Mouse (Mus musculus) adrenal gland, adult 2 months (tissue): ENCODE results near the gene Mras. TPM values are rescaled to one million over a fixed set of nuclear protein-coding genes. Genes with fewer than 3 reads are reported as not detected.

Source experiments
- DNase-seq: peaks from one replicate; pipeline ENCODE4 v3.0.0; 2021
- polyA plus RNA-seq: library from polyadenylated mRNA; depleted of rRNA; stranded (reverse); fragments of >200 nt; gene quantifications from 2 replicates; pipeline ENCODE4 v1.2.3, GENCODE M21; 2012; rRNA removed
- total RNA-seq, 2 experiments: library from RNA; stranded (reverse); gene quantifications; 2 replicates each; pipeline ENCODE4 v1.2.3; 2021

The Mras gene
- total and polyA plus RNA-seq, 3 experiments: 33.1 to 61.1 (median 61.0) TPM

DNA sequence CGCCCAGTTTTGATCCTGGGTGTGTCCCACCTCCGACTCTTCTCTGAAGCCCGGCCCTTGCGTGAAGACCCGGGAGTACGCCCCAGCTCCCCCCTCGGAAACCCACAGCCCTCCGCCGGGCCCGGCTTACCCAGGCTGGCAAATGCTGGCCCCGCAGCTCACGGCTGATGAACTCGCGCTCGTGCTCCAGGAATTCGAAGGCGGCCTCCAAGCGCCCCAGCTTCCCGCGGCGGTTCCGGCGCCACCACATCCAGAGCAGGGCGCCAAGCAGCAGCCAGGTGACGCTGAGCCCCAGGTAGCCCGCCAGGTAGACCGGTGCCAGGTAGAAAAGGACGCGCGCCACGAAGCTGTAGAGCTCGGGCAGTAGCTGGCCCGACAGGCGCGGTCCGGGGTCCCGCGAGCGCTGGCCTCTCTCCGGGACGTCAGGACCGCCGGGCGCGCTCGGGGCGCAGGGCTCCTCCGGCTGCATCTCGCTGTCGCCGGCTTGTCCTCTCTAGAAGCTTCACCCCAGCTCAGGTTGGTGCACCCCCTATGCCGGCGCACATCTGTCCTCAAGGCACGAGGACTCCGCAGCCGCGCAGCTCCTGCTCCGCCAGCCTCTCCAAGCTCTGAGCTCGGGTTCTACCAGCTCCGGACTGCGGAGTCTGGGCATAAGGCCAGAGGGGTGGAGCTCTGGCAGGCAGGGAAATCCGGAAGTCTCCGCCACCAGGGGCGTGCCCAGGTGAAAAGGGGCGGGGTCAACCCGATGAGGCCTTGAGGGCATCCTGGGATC, 79.1 kb downstream of the Mras start, which contains the start of gene Esyt3:
Esyt3 (minus strand) TSS at position 637 of the 772 bp plus-strand sequence.
- peak; percentile 54 for DNase-seq

- no peak for DNase-seq
Observed at GRCm38 (mm10) chr9:99357561-99357920, 79.6 kb downstream of the Mras start.

DNA sequence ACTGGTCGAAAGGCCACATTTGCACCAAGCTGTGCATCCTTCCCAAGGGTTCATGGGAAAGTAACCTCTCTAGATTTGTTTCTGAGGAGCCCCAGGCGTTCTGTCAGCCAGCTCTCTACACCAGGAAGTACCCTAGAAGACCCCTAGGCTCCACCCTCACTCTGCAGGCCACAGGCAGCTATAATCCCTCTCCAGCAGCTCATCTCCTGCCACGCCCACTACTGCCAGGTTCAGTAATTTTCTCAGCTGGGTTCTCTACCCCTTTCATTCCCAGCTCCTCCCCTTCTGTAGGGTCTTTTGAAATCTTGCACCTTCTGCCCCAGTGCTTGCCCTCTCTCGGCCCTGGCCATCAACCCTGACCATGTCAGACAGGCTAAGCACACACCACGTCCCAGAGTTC, 81.2 kb downstream of the Mras start:
- no peak for DNase-seq

DNA sequence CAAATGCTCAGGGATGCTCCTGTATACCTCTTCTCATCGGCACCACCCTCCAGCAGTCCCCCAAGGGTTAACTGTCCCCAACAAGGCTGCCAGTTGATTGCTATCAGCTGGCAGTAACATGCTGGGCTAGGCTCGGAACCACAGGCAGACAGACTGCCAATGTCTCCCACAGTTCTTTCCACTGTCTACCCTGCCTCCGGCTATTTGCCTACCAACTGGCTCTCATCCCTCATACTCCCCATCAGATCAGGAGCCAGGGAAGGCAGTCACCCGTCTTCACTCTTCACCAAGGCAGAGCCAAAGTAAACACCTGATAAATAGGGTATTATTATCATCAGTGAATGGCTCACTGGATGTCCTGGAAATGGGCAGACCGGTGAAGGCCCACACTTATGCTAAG, 82.4 kb downstream of the Mras start:
- no peak for DNase-seq

DNA sequence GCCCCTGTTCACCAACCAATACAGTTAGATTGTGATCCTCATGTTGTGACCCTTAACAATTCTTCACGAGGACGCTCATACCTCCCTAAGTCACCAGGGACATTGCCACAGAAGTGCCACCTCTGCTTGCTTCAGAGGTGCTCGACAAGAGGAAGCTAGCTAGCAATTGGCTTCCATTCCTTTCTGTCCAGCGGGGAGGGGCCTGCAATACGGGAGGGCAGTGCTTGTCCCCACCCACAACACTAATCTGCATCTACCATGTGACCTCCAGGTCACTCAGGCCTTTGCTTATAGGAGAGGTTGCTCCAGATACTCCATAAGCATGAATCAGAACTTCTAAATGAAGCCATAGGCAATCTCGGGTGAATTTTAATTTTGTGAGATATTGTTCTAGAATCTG, 83.8 kb downstream of the Mras start:
- no peak for DNase-seq

DNA sequence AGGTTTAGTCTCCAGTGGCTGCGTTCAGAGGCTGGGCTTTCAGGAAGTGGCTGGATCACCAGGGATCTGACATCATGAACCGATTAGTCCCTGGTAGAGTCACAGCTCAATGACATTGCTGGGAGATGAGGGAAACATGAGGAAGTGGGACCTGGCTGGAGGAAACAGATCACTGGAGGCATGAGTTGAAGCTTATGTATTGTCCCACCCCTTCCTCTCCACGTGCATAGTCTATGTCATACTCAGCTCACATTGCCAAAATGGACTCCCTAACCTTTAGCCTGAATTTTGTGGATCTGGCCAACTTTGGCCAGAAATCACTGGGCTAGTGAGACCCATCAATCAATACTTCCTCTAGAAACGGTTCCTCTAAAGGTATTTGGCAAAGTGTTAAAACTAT, 84.2 kb downstream of the Mras start:
- DNase-seq: no peak

GRCm38 (mm10) chr9:99345351-99345792, 91.8 kb downstream of the Mras start:
- DNase-seq: no peak

- DNase-seq: no peak
Observed at GRCm38 (mm10) chr9:99341600-99341999, 95.6 kb downstream of the Mras start.

- DNase-seq: no peak
Observed at GRCm38 (mm10) chr9:99340126-99340525, 97.1 kb downstream of the Mras start.

DNA sequence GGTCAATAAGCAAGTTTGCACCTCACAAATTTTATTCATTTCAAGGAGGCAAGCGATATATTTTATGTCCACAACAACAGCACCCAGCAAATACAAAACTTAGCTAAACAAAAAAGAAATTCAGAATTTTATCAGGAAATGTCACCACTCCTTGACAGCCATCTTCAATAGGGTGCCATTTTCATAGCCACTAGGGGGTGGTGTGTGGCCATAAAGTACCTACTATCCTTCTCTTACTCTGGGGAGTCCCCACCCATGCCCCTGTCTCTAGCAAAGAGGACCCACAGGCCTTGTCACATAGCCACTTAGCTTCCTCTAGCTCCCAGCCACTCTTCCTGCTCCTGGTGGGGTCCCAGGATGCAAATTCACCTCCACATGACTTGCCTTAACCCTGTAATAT, 98.0 kb downstream of the Mras start:
- no peak for DNase-seq

GRCm38 (mm10) chr9:99338293-99338692, 98.9 kb downstream of the Mras start:
- DNase-seq: no peak

- no peak for DNase-seq
Observed at GRCm38 (mm10) chr9:99336538-99336937, 100.6 kb downstream of the Mras start.

Other genes starting within 250 kb of the Mras start
- not detected for gene Faiml, start 200.1 kb downstream of the Mras start, total RNA-seq
- not detected in 2 replicates for gene Faiml, start 200.1 kb downstream of the Mras start, polyA plus RNA-seq
- gene Cep70, start 194.0 kb downstream of the Mras start, total RNA-seq: 10 to 100 TPM in 1 of 2 experiments, 1 to 10 TPM in 1; 8.0 to 11.2 TPM
- 0.86 and 1.3 TPM in 2 replicates for gene Cep70, start 194.0 kb downstream of the Mras start, polyA plus RNA-seq
- gene Esyt3, start 78.8 kb downstream of the Mras start, total RNA-seq: under 1 TPM; 0.29 to 0.90 TPM
- gene Esyt3, start 78.8 kb downstream of the Mras start, polyA plus RNA-seq: 0.30 and 0.50 TPM in 2 replicates
- not detected for gene Nme9, start 14.1 kb upstream of the Mras start, total RNA-seq
- gene Nme9, start 14.1 kb upstream of the Mras start, polyA plus RNA-seq: not detected in 2 replicates
- 10 to 100 TPM; 25.3 to 33.5 TPM for gene Armc8, start 131.5 kb upstream of the Mras start, total RNA-seq
- gene Armc8, start 131.5 kb upstream of the Mras start, polyA plus RNA-seq: 7.9 and 8.8 TPM in 2 replicates
- gene Dbr1, start 138.4 kb upstream of the Mras start, total RNA-seq: 10 to 100 TPM; 12.9 to 13.9 TPM
- 9.9 and 11.9 TPM in 2 replicates for gene Dbr1, start 138.4 kb upstream of the Mras start, polyA plus RNA-seq
- not detected for gene A4gnt, start 175.1 kb upstream of the Mras start, total RNA-seq
- gene A4gnt, start 175.1 kb upstream of the Mras start, polyA plus RNA-seq: not detected in 2 replicates
- gene Dzip1l, start 192.1 kb upstream of the Mras start, total RNA-seq: 1 to 10 TPM; 3.7 to 6.8 TPM
- gene Dzip1l, start 192.1 kb upstream of the Mras start, polyA plus RNA-seq: 2.5 and 4.0 TPM in 2 replicates